Mouse (Mus musculus): Measurements from ENCODE around the gene Mindy1. TPM values are rescaled to one million over a fixed set of nuclear protein-coding genes. Genes with fewer than 3 reads are reported as not detected.

Gene Mindy1
- 41.0 and 47.0 TPM in 2 replicates for polyA plus RNA-seq (2015; fragmentation: Nextera tagmentation; extraction: Ambion mirVana)

DNA sequence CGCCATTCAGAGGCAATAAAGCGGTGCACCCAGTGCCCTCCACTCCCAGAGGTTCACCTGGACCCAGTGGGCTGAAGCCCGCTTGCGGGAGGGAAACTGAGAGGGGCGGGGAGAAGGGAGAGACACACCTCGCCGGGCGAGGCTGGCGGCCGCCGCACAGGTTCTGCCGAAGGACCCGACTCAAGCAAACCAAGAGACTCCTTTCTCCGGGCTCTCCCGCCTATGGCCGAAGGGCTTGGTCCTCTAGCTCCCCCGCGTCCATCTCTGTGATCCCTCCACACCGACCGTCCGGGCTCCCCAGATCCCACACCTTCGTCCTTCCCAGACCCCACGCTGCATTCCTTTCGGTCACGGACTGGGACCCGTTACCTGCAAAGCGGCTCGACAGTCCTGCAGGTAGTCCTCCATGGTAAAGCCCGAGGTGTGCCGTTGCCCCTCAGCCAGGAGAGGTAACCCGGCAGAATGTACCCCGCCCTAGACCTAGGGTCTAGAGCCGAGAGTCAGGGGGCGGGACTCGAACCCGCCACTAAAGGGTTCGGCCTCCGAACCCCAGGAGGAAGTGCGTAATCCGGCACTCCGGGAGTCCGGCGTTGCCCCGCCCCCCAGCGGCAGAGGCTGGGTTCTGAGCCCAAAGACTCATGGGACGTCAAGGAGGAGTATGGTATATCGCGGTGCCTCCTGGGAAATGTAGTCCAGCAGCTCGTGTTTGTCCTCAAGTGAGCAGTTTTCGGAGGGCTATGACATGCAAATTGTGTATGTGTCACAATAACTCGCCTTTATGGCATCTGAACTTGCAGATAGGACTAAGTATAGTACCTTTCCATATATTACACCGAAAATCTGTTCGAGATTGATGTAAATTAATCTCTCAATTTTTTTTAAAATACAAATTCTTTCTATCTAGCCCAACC is at the start of gene Mindy1, which contains the start of gene Prune1:
Gene Mindy1 (plus strand): TSS at position 130 of the 911 bp plus-strand sequence.
Gene Prune1 (minus strand): TSS at position 861 of the 911 bp plus-strand sequence.
- ATAC-seq (ENCODE audit: low read depth), result peak; percentile 92
- H3K4me1 ChIP-seq (replicated peaks; ENCODE audit: control insufficient read depth, insufficient read depth, low read length), result peaks cover 16% of the 10 kb centered on the region
- under 1% methylated on average over 53 of the region's 53 CpGs for WGBS
- no peaks in the 10 kb centered on the region for H3K36me3 ChIP-seq (ENCODE audit: control insufficient read depth, insufficient read depth, low read length)
- no peaks in the 10 kb centered on the region for H3K27me3 ChIP-seq (ENCODE audit: control insufficient read depth, insufficient read depth, low read depth, low read length)
- peak within 1 kb of the TSS; percentile 81 for H3K4me3 ChIP-seq (ENCODE audit: low read length)
- peak within 1 kb of the TSS; percentile 91 for H3K9ac ChIP-seq (ENCODE audit: low read length)
- H3K9me3 ChIP-seq (ENCODE audit: control insufficient read depth, low read length), result no peaks in the 10 kb centered on the region
- peak within 1 kb of the TSS; percentile 80 for H3K4me2 ChIP-seq (ENCODE audit: low read depth, low read length)
- H3K27ac ChIP-seq (ENCODE audit: low read length), result peak within 1 kb of the TSS; percentile 99

GRCm38 (mm10) chr3:95232771-95233170 is 48.4 kb upstream of the Mindy1 start:
- Histone ChIP-seq H3K27me3 (ENCODE audit: control insufficient read depth, insufficient read depth, low read depth, low read length) (no peaks in the 10 kb centered on the region), H3K9me3 (ENCODE audit: control insufficient read depth, low read length) (no peaks in the 10 kb centered on the region), H3K4me3 (ENCODE audit: low read length) (no peak overlapping the region), H3K4me2 (ENCODE audit: low read depth, low read length) (no peak overlapping the region), H3K27ac (ENCODE audit: low read length) (no peak overlapping the region), H3K4me1 (replicated peaks; ENCODE audit: control insufficient read depth, insufficient read depth, low read length) (peaks cover 19% of the 10 kb centered on the region), H3K9ac (ENCODE audit: low read length) (no peak overlapping the region), H3K36me3 (ENCODE audit: control insufficient read depth, insufficient read depth, low read length) (peaks cover 46% of the 10 kb centered on the region)
- no peak for ATAC-seq (ENCODE audit: low read depth)
- 65% methylated on average over 7 of the region's 7 CpGs for WGBS

GRCm38 (mm10) chr3:95233303-95233980 is 47.7 kb upstream of the Mindy1 start:
- no peaks in the 10 kb centered on the region for H3K9me3 ChIP-seq (ENCODE audit: control insufficient read depth, low read length)
- no peak overlapping the region for H3K4me3 ChIP-seq (ENCODE audit: low read length)
- no peak overlapping the region for H3K27ac ChIP-seq (ENCODE audit: low read length)
- H3K36me3 ChIP-seq (ENCODE audit: control insufficient read depth, insufficient read depth, low read length), result peaks cover 52% of the 10 kb centered on the region
- H3K4me2 ChIP-seq (ENCODE audit: low read depth, low read length), result no peak overlapping the region
- peaks cover 19% of the 10 kb centered on the region for H3K4me1 ChIP-seq (replicated peaks; ENCODE audit: control insufficient read depth, insufficient read depth, low read length)
- no peak overlapping the region for H3K9ac ChIP-seq (ENCODE audit: low read length)
- ATAC-seq (ENCODE audit: low read depth), result no peak
- no peaks in the 10 kb centered on the region for H3K27me3 ChIP-seq (ENCODE audit: control insufficient read depth, insufficient read depth, low read depth, low read length)
- WGBS, result 88% methylated on average over 16 of the region's 16 CpGs

DNA sequence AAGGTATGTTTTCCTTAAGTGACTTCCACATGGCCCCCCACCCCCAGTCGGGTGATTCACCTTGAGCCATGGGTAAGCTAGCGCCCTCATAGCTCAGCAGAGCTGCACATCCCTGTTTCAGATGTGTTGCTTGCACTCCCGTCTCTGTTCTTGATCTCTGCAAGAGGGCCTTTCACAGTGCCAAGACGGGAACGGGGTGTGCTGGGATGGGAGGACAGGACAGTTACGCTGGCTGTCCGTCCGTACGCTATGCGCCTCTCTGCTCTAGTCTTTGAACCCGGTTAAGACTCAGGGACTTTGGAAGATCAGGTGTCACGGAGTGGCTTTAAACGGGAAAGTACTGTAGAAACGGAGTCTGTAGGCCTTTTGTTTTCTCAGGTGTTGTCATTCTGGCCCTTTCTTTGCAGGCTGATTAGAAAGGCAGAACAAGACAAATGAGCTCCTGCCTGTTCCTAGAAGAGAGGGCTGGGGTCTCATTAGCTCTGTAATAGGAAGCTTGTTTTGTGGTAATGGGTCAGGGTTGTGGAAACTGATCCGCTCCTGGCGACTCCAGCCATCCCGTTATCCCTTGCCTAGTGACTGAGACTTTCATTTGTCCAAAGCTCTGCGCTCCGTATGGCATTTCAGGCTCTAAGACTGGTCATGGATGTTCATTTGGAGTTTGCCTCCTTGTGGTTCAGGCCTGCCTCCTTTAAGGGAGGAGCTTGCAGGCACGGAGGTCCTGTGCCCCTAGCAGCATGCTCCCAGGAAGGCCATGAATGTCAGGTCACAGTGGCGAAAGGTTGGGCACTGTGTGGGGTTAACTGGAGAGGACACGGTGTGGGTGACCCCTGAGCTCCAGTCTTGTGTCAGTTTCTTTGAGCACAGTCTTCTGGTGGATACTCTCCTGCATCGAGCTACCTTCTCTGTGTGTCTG is 45.5 kb upstream of the Mindy1 start:
- Histone ChIP-seq H3K4me2 (ENCODE audit: low read depth, low read length) (no peak overlapping the region), H3K27ac (ENCODE audit: low read length) (no peak overlapping the region), H3K36me3 (ENCODE audit: control insufficient read depth, insufficient read depth, low read length) (peaks cover 52% of the 10 kb centered on the region), H3K4me3 (ENCODE audit: low read length) (no peak overlapping the region), H3K9ac (ENCODE audit: low read length) (no peak overlapping the region), H3K27me3 (ENCODE audit: control insufficient read depth, insufficient read depth, low read depth, low read length) (no peaks in the 10 kb centered on the region), H3K4me1 (replicated peaks; ENCODE audit: control insufficient read depth, insufficient read depth, low read length) (peaks cover 15% of the 10 kb centered on the region), H3K9me3 (ENCODE audit: control insufficient read depth, low read length) (no peaks in the 10 kb centered on the region)
- 79% methylated on average over 23 of the region's 23 CpGs for WGBS
- ATAC-seq (ENCODE audit: low read depth), result no peak

GRCm38 (mm10) chr3:95237541-95238099 is 43.5 kb upstream of the Mindy1 start:
- Histone ChIP-seq H3K36me3 (ENCODE audit: control insufficient read depth, insufficient read depth, low read length) (peaks cover 42% of the 10 kb centered on the region), H3K4me1 (replicated peaks; ENCODE audit: control insufficient read depth, insufficient read depth, low read length) (peaks cover 5% of the 10 kb centered on the region), H3K4me3 (ENCODE audit: low read length) (no peak overlapping the region), H3K27me3 (ENCODE audit: control insufficient read depth, insufficient read depth, low read depth, low read length) (no peaks in the 10 kb centered on the region), H3K9me3 (ENCODE audit: control insufficient read depth, low read length) (no peaks in the 10 kb centered on the region), H3K4me2 (ENCODE audit: low read depth, low read length) (no peak overlapping the region), H3K9ac (ENCODE audit: low read length) (no peak overlapping the region), H3K27ac (ENCODE audit: low read length) (no peak overlapping the region)
- ATAC-seq (ENCODE audit: low read depth), result no peak
- WGBS, result 72% methylated on average over 8 of the region's 8 CpGs

GRCm38 (mm10) chr3:95239022-95239421 is 42.1 kb upstream of the Mindy1 start:
- peaks cover 5% of the 10 kb centered on the region for H3K4me1 ChIP-seq (replicated peaks; ENCODE audit: control insufficient read depth, insufficient read depth, low read length)
- no peak overlapping the region for H3K9ac ChIP-seq (ENCODE audit: low read length)
- no peaks in the 10 kb centered on the region for H3K9me3 ChIP-seq (ENCODE audit: control insufficient read depth, low read length)
- no peaks in the 10 kb centered on the region for H3K27me3 ChIP-seq (ENCODE audit: control insufficient read depth, insufficient read depth, low read depth, low read length)
- no peak overlapping the region for H3K4me3 ChIP-seq (ENCODE audit: low read length)
- H3K27ac ChIP-seq (ENCODE audit: low read length), result no peak overlapping the region
- no peak overlapping the region for H3K4me2 ChIP-seq (ENCODE audit: low read depth, low read length)
- WGBS, result 80% methylated on average over 6 of the region's 6 CpGs
- no peak for ATAC-seq (ENCODE audit: low read depth)
- H3K36me3 ChIP-seq (ENCODE audit: control insufficient read depth, insufficient read depth, low read length), result peaks cover 28% of the 10 kb centered on the region

DNA sequence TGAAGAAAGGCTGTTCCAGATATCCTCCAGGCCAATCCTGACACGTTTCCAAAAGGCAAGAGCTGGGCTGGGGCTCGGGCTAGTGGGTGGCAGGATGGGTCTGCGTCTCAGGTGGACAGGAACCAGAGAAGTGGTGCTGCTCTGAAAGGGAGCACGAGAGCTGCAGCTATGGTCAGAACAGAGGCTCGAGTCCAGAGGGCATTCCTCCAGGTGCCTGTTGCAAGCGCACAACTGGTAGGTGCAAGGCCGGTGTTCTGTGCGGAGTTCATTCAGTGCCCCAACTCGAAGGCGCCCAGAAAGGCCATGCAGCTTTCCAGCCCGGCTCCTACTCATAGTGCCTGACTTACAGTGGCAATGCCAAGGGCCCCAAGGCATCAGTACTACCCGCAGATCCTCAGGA is 41.2 kb upstream of the Mindy1 start:
- Histone ChIP-seq H3K9me3 (ENCODE audit: control insufficient read depth, low read length) (no peaks in the 10 kb centered on the region), H3K36me3 (ENCODE audit: control insufficient read depth, insufficient read depth, low read length) (peaks cover 20% of the 10 kb centered on the region), H3K9ac (ENCODE audit: low read length) (no peak overlapping the region), H3K4me3 (ENCODE audit: low read length) (no peak overlapping the region), H3K4me1 (replicated peaks; ENCODE audit: control insufficient read depth, insufficient read depth, low read length) (peaks cover 5% of the 10 kb centered on the region), H3K27me3 (ENCODE audit: control insufficient read depth, insufficient read depth, low read depth, low read length) (no peaks in the 10 kb centered on the region), H3K4me2 (ENCODE audit: low read depth, low read length) (no peak overlapping the region), H3K27ac (ENCODE audit: low read length) (no peak overlapping the region)
- WGBS, result 77% methylated on average over 12 of the region's 12 CpGs
- ATAC-seq (ENCODE audit: low read depth), result no peak

DNA sequence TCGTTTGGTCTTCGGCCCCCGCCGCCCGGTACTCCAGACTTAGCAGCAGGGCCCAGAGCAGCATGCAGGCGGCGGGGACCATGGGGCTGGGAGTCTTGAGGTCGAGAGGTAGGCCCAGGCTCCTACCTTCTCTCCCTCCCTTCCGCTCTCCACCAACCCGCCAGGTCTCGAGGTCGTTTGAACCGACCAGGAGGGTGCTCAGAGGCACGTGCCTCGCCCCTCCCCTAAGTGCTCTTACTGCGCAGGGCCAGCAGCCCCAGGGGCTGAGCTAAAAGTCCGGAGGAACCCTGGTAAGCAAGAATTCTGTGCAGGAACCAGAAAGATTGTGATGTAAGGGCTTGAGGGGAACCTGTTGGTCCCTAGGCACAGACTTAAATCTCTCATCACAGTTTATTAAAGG is 40.2 kb upstream of the Mindy1 start:
- no peak overlapping the region for H3K4me3 ChIP-seq (ENCODE audit: low read length)
- peak overlapping the region; percentile 39; the same call in 1 of the 2 replicates for H3K9ac ChIP-seq (ENCODE audit: low read length)
- no peaks in the 10 kb centered on the region for H3K27me3 ChIP-seq (ENCODE audit: control insufficient read depth, insufficient read depth, low read depth, low read length)
- H3K4me1 ChIP-seq (replicated peaks; ENCODE audit: control insufficient read depth, insufficient read depth, low read length), result peaks cover 5% of the 10 kb centered on the region
- H3K27ac ChIP-seq (ENCODE audit: low read length), result no peak overlapping the region
- peak; percentile 76 for ATAC-seq (ENCODE audit: low read depth)
- WGBS, result 25% methylated on average over 17 of the region's 17 CpGs
- no peaks in the 10 kb centered on the region for H3K9me3 ChIP-seq (ENCODE audit: control insufficient read depth, low read length)
- peak overlapping the region; percentile 24; the same call in 1 of the 2 replicates for H3K4me2 ChIP-seq (ENCODE audit: low read depth, low read length)
- peaks cover 20% of the 10 kb centered on the region for H3K36me3 ChIP-seq (ENCODE audit: control insufficient read depth, insufficient read depth, low read length)

Data from lung, embryonic 16.5 days (tissue).